Mouse (Mus musculus) WW6 (cell line): ENCODE measurements around the gene Gm42420.

Experiments
- DNase-seq: peaks from one replicate; pipeline ENCODE4 v3.0.0-alpha.2; 2013; ENCODE audit warnings: low read depth, low spot score

The Gm42420 gene

DNA sequence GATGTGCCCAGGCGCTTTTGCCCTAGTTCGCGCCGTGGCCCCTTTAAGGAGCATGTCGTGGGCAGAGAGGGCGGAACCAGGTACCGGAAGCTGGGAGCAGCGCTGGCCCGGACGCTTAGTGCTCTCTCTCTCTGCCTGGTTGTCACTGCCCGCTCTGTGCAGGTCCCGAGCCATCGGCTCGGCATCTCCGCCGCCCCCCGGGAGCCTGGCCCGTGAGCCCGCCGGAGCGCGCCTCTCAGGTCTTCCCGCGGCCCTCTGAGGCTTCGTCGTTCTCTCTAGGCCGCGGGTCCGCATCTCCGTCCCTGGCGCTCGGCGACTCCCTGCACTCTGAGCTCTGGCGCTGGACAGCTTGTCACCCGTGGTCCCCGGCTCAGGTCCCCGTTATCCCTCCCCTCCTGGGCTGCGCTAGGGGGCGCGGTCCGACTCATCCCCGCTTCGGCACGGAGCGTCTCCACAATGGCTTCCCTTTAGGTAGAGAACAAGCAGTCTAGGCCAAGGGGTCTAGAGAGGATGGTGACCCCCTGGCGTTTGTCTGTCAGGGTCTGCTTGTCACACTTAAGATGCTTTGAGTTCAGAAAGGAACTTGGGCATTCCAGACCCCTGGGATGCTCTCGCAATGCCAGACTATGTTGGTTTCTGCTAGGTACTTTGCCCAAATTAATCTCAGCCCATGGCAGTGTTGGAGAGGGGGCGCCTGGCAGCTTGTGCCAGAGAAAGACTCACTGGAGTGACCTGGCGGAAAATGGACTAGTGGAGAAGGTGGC lies 11.6 kb upstream of the Gm42420 start, which contains the start of gene Adck2:
TSS of gene Adck2 (plus strand) at position 83 of the 764 bp plus-strand sequence.
- no peak for DNase-seq

DNA sequence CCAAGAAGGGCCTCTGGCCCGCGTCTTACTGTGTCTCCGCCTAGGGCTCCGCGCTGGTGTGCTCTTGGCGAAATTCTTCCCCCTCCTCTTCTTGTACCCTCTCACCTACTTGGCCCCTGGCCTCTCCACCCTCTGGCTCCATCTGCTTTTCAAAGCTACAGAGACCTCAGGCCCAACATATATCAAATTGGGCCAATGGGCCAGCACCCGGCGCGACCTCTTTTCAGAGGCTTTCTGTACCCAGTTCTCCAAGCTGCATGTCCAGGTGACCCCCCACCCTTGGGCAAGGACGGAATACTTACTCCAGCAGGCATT lies 11.0 kb upstream of the Gm42420 start:
- DNase-seq, result no peak

DNA sequence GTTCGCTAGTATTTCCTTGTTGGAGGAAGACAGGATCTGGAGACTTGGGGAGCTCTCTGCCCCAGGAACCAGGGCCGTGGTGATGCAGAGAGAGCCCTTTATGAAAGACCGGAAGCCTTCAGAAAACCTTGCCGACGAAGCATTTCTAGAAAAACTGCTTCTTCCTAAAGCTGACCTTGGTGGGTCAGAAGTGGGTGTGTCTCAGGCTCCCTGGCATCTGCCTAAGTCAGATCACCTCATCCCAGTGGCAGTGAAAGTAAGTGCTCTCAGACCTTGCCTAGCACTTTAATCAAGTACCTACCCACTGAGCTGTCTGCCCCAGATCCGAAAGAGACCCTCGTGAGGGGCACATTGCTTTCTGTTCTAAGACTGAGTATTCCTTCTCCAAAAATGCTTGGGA lies 10.6 kb upstream of the Gm42420 start:
- no peak for DNase-seq

- no peak for DNase-seq
Observed at GRCm38 (mm10) chr6:39579552-39579951, 6.0 kb upstream of the Gm42420 start.

- DNase-seq, result no peak
Observed at GRCm38 (mm10) chr6:39580558-39580957, 5.0 kb upstream of the Gm42420 start.

DNA sequence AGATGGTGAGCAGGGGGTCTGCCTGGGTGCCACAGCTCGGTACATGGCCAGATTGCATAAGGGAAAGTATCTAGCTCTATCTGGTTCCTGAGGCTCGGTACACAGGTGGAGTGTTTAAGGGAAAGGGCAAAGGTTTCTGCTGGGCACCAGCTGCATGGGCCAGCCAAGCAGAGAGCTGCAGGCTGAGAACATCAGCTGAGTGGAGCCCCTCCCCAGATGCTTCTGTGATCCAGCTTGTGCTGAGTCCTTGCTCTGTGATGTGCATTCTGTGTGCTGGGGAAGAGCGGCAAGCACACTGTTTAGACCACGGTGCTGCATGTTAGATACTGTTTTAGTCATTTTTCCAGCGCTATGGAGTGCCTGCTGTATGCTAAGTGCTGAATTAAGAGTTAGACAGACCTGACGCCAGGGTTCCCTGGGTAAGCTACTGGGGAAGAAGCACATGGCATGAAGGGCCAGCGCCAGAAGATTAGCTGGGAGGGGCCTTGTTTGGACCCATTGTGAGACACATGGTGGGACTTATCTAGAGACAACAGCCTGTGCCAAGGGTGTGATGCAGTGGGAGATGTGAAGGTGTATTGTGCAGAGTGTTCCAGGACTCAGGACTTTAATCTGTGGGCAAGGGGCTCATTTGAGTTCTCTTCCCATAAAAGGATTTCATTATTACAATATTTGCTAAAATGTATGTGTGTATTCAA lies 4.3 kb upstream of the Gm42420 start:
- DNase-seq, result no peak

GRCm38 (mm10) chr6:39591481-39591880 lies 5.9 kb downstream of the Gm42420 start:
- no peak for DNase-seq

- peak; percentile 89 for DNase-seq
Observed at GRCm38 (mm10) chr6:39592401-39593214, 7.1 kb downstream of the Gm42420 start, which contains the start of gene Ndufb2. Gene Ndufb2 (plus strand): TSS chr6:39592574.

DNA sequence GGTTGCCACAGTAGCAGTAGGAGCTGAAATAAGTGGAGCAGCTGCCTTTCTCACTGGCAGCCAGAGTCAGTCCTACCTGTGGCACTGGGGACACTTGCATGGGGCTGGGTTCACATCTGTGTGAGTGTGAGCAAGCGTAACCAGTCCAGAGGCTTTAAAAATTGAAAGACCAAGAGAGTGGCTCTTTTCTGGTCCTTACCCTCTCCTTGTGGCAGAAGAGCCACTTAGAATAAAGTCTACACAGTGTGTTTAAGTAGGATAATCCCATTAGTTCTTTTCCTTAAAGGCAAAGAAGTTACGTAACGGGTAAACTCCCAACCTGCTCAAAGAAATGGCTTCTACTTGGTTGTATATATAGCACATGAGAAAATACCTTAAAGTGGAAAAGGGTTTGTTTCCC lies 15.3 kb downstream of the Gm42420 start:
- DNase-seq, result no peak

DNA sequence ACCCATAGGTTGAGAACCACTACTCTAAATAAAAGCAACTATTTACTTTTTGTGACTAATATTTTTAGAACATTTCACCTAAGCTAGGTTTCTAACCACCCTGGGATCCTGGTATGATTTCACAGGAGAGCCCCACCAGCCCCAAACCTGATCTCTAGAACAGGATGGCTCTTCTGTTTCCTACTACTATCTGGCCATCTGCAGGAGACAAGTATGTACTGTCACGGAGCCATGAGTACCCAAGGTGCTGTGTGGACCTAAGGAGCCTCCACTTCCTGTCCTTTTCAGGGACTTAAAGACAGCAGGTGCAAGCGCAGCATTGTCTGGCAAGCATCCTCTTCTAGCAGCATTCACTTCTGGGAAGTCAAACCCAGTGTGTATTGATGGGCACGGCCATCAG lies 16.3 kb downstream of the Gm42420 start:
- DNase-seq, result no peak

- DNase-seq, result no peak
Observed at GRCm38 (mm10) chr6:39604565-39604964, 19.0 kb downstream of the Gm42420 start.

GRCm38 (mm10) chr6:39606056-39606455 lies 20.5 kb downstream of the Gm42420 start:
- DNase-seq, result no peak

- no peak for DNase-seq
Observed at GRCm38 (mm10) chr6:39606862-39607261, 21.3 kb downstream of the Gm42420 start.

DNA sequence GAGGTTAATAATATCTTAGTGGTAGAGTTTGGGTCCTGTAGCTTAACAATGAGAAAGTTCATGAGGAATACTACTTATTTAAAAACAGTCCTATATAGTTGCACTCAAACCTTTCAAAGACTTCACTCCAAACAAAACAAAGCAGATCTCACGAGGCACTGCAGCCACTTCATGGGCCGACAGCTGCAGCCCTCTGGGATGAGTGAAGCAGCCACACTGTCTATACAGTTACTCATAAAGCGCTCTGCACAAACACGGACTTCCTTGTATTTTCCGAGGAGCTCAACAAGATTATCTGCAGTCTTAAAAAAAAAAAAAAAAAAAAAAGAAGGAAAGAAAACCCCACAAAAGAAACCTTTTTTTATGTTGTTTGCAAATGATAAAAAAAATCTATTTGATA lies 21.8 kb downstream of the Gm42420 start:
- DNase-seq, result no peak

- no peak for DNase-seq
Observed at GRCm38 (mm10) chr6:39610207-39610606, 24.7 kb downstream of the Gm42420 start.

DNA sequence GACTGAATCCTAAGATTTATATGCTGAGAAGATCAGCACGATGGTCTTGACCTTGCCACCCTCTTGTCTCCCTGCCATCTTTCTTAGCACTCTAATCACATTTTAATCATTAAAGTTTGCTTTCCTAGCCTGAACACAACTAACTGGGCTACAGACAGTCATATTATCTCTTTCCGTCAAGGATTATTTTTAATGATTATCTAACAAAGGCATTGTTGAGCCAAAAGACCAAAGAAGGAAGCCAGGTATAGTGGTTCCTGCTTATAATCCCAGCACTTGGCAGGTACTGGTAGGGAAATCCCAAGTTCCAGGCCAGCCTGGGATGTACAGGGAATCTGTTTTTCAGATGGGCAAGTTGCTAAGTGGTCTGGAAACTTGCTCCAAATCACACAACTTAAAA lies 25.7 kb downstream of the Gm42420 start:
- DNase-seq, result no peak
